ENCODE assay signal across 9 mouse cellular contexts in the genomic region with DNA sequence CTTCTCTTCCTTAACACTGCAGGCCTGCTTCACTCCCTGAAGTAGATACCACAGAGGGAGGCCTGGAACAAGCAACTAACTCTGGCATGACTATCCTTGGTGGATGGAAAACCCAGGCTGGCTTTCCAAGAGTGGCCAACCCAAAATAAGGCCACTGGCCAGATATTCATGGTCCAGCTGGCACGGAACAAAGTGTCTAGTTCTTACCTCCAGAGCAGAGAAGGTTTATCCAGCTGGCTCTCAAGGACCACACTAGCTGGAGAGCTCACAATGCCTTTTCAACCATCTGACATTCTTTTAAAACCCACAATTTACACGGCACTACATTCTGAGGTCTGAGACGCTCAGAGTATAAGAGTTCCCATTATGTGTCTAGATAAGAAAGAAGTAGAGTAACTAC. TPM values are rescaled to one million over a fixed set of nuclear protein-coding genes. Genes with fewer than 3 reads are reported as not detected.
DNase-seq lines count a peak whose midpoint lies in the region; ATAC-seq and TF ChIP-seq lines count a peak whose summit lies in the region.
"Had no signal": no experiment of that assay in that cellular context is flagged by ENCODE, and none has a peak within 500 bp of the region (broad histone marks: within the 10 kb centered on the region; RNA-seq: fewer than 3 reads in every experiment).

No protein-coding gene starts in this region.

- H3K27ac ChIP-seq in hindbrain, postnatal 0 days, result no peak overlapping the region
- H3K27ac ChIP-seq in hindbrain, embryonic 13.5 days, result no peak overlapping the region
- no peak overlapping the region for H3K27ac ChIP-seq in liver, embryonic 12.5 days
- no peak overlapping the region for H3K27ac ChIP-seq in intestine, postnatal 0 days (ENCODE audit: low read depth, low read length)
- H3K27ac ChIP-seq: midbrain, embryonic 10.5 days had no signal

- H3K27me3 ChIP-seq in hindbrain, postnatal 0 days (ENCODE audit: insufficient read depth, low read length), result no peaks in the 10 kb centered on the region
- H3K27me3 ChIP-seq in hindbrain, embryonic 13.5 days, result no peaks in the 10 kb centered on the region
- no peaks in the 10 kb centered on the region for H3K27me3 ChIP-seq in liver, embryonic 12.5 days (replicated peaks)
- no peaks in the 10 kb centered on the region for H3K27me3 ChIP-seq in intestine, postnatal 0 days (replicated peaks; ENCODE audit: control insufficient read depth, insufficient read depth, low read length)

- no peak for TF ChIP-seq CTCF in hindbrain, postnatal 0 days (IDR thresholded peaks at IDR 0.05; ENCODE audit: low read depth)
- no peak for TF ChIP-seq CTCF in intestine, postnatal 0 days (IDR thresholded peaks at IDR 0.05; ENCODE audit: low read depth)

- no peaks in the 10 kb centered on the region for H3K36me3 ChIP-seq in hindbrain, postnatal 0 days (ENCODE audit: insufficient read depth, low read length)
- H3K36me3 ChIP-seq in hindbrain, embryonic 13.5 days, result no peaks in the 10 kb centered on the region
- no peaks in the 10 kb centered on the region for H3K36me3 ChIP-seq in liver, embryonic 12.5 days
- H3K36me3 ChIP-seq in intestine, postnatal 0 days (ENCODE audit: control insufficient read depth, insufficient read depth), result no peaks in the 10 kb centered on the region
- H3K36me3 ChIP-seq: midbrain, embryonic 10.5 days had no signal

- H3K9me3 ChIP-seq in hindbrain, postnatal 0 days (ENCODE audit: low read length), result no peaks in the 10 kb centered on the region
- H3K9me3 ChIP-seq in hindbrain, embryonic 13.5 days, result no peaks in the 10 kb centered on the region
- H3K9me3 ChIP-seq in liver, embryonic 12.5 days (replicated peaks), result no peaks in the 10 kb centered on the region
- H3K9me3 ChIP-seq in intestine, postnatal 0 days (ENCODE audit: control insufficient read depth), result no peaks in the 10 kb centered on the region
- H3K9me3 ChIP-seq: midbrain, embryonic 10.5 days had no signal

- WGBS in hindbrain, postnatal 0 days, result 59% methylated on average over 3 of the region's 3 CpGs
- WGBS in hindbrain, embryonic 13.5 days, result 60% methylated on average over 3 of the region's 3 CpGs
- WGBS in liver, embryonic 12.5 days (ENCODE audit: insufficient replicate concordance), result 77% methylated on average over 3 of the region's 3 CpGs
- 88% methylated on average over 3 of the region's 3 CpGs for WGBS in intestine, postnatal 0 days

- no peak overlapping the region for H3K9ac ChIP-seq in hindbrain, postnatal 0 days (replicated peaks; ENCODE audit: low read length)
- no peak overlapping the region for H3K9ac ChIP-seq in hindbrain, embryonic 13.5 days
- H3K9ac ChIP-seq in liver, embryonic 12.5 days, result no peak overlapping the region
- no peak overlapping the region for H3K9ac ChIP-seq in intestine, postnatal 0 days (ENCODE audit: low read depth, low read length)

- H3K4me1 ChIP-seq in hindbrain, postnatal 0 days (ENCODE audit: insufficient read depth, low read length), result no peaks in the 10 kb centered on the region
- H3K4me1 ChIP-seq in hindbrain, embryonic 13.5 days (replicated peaks), result peaks cover 21% of the 10 kb centered on the region
- 0 out of 2 replicates have a peak, but pooled peaks cover 2% of the 10 kb centered on the region for H3K4me1 ChIP-seq in liver, embryonic 12.5 days
- H3K4me1 ChIP-seq in intestine, postnatal 0 days (replicated peaks; ENCODE audit: control insufficient read depth, insufficient read depth, low read length), result no peaks in the 10 kb centered on the region

- no peak overlapping the region for H3K4me3 ChIP-seq in hindbrain, postnatal 0 days (ENCODE audit: low read length)
- no peak overlapping the region for H3K4me3 ChIP-seq in hindbrain, embryonic 13.5 days
- no peak overlapping the region for H3K4me3 ChIP-seq in liver, embryonic 12.5 days
- no peak overlapping the region for H3K4me3 ChIP-seq in intestine, postnatal 0 days (ENCODE audit: low read depth, low read length)
- H3K4me3 ChIP-seq: midbrain, embryonic 10.5 days had no signal

- intact Hi-C loops in gastrocnemius, postnatal 14 days (cut with DNase I; ENCODE audit: low total_unique reads), result no loop called here

- no peak for ATAC-seq in hindbrain, postnatal 0 days
- ATAC-seq in hindbrain, embryonic 13.5 days (ENCODE audit: low FRiP score), result no peak
- no peak for ATAC-seq in liver, embryonic 12.5 days
- ATAC-seq in intestine, postnatal 0 days, result no peak

- no peak overlapping the region for H3K4me2 ChIP-seq in hindbrain, postnatal 0 days (ENCODE audit: low read depth, low read length)
- H3K4me2 ChIP-seq in hindbrain, embryonic 13.5 days, result no peak overlapping the region
- H3K4me2 ChIP-seq in liver, embryonic 12.5 days, result no peak overlapping the region
- no peak overlapping the region for H3K4me2 ChIP-seq in intestine, postnatal 0 days (replicated peaks; ENCODE audit: low read depth)

- peak; percentile 10 for DNase-seq in hindbrain, postnatal 0 days (ENCODE audit: low spot score)
- peak; percentile 18 to 32 for DNase-seq in right cerebral cortex, postnatal 36 days (ENCODE audit: low spot score in 2 of 2)
- DNase-seq in right cerebral cortex, postnatal 4 days, result no peak
- DNase-seq in gastrocnemius, postnatal 14 days, result peak; percentile 65
- no peak for DNase-seq in urinary bladder, postnatal 25 days (ENCODE audit: low spot score)

RNA-seq across cellular contexts. Expression of gene Rnf24, which starts 8.2 kb away (rescaled TPM):
- total RNA-seq in hindbrain, postnatal 0 days (2014; rRNA removed), result 15.5 and 21.8 TPM in 2 replicates
- 8.2 and 10.1 TPM in 2 replicates for polyA plus RNA-seq in hindbrain, postnatal 0 days (2015; fragmentation: Nextera tagmentation; extraction: Ambion mirVana)
- 21.4 and 23.2 TPM in 2 replicates for polyA plus RNA-seq in hindbrain, embryonic 13.5 days (2015; fragmentation: Nextera tagmentation; extraction: Ambion mirVana)
- 1 to 10 TPM; 1.5 to 2.4 TPM for total RNA-seq in gastrocnemius, postnatal 14 days (2021)
- polyA plus RNA-seq in liver, embryonic 12.5 days (2016; fragmentation: Nextera tagmentation; extraction: Ambion mirVana), result 0.57 and 0.72 TPM in 2 replicates
- polyA plus RNA-seq in intestine, postnatal 0 days (2015; fragmentation: Nextera tagmentation; extraction: Ambion mirVana), result 1.1 and 1.4 TPM in 2 replicates

Comparison
In these comparisons a context has a peak if more than half of its experiments do, and no peak if none do; other contexts are left out.
1. DNase-seq: peak in hindbrain, postnatal 0 days (single experiment), right cerebral cortex, postnatal 36 days (2 of 2) and gastrocnemius, postnatal 14 days (single experiment); none in right cerebral cortex, postnatal 4 days (single experiment) and urinary bladder, postnatal 25 days (single experiment).